Mouse (Mus musculus): Measurements from ENCODE around the gene Palm2. TPM values are rescaled to one million over a fixed set of nuclear protein-coding genes. Genes with fewer than 3 reads are reported as not detected.

The Palm2 gene
- polyA plus RNA-seq, 1 experiment from 2014 or later, result 19.5 TPM

- Histone ChIP-seq H3K9me3 (no peaks in the 10 kb centered on the region), H3K9ac (no peak overlapping the region), H3K4me2 (no peak overlapping the region), H3K27me3 (replicated peaks) (no peaks in the 10 kb centered on the region), H3K4me1 (peaks cover 14% of the 10 kb centered on the region), H3K27ac (peak overlapping the region; percentile 58), H3K4me3 (no peak overlapping the region), H3K36me3 (replicated peaks) (no peaks in the 10 kb centered on the region)
- 10% methylated on average over 4 of the region's 4 CpGs for WGBS
- peak; percentile 88 for ATAC-seq (replicated peaks)
Measured at GRCm38 (mm10) chr4:57660470-57660869, 226.4 kb downstream of the Palm2 start.

- no peak for ATAC-seq (replicated peaks)
- H3K4me3 ChIP-seq, result no peak overlapping the region
- H3K4me2 ChIP-seq, result no peak overlapping the region
- no peaks in the 10 kb centered on the region for H3K9me3 ChIP-seq
- 87% methylated on average over 3 of the region's 3 CpGs for WGBS
- no peak overlapping the region for H3K9ac ChIP-seq
- H3K27me3 ChIP-seq (replicated peaks), result no peaks in the 10 kb centered on the region
- H3K4me1 ChIP-seq, result no peaks in the 10 kb centered on the region; the same call in 1 of the 2 replicates
- no peak overlapping the region for H3K27ac ChIP-seq
- no peaks in the 10 kb centered on the region for H3K36me3 ChIP-seq (replicated peaks)
Measured at GRCm38 (mm10) chr4:57666101-57666500, 232.1 kb downstream of the Palm2 start.

- Histone ChIP-seq H3K9ac (no peak overlapping the region), H3K27me3 (replicated peaks) (no peaks in the 10 kb centered on the region), H3K36me3 (replicated peaks) (no peaks in the 10 kb centered on the region), H3K4me1 (0 out of 2 replicates have a peak, but pooled peaks cover 6% of the 10 kb centered on the region), H3K27ac (no peak overlapping the region), H3K9me3 (no peaks in the 10 kb centered on the region), H3K4me3 (no peak overlapping the region), H3K4me2 (no peak overlapping the region)
- 77% methylated on average over 7 of the region's 7 CpGs for WGBS
- no peak for ATAC-seq (replicated peaks)
Measured at GRCm38 (mm10) chr4:57670813-57671469, 236.9 kb downstream of the Palm2 start.

- H3K4me3 ChIP-seq, result no peak overlapping the region
- H3K4me1 ChIP-seq, result 0 out of 2 replicates have a peak, but pooled peaks cover 6% of the 10 kb centered on the region
- H3K27me3 ChIP-seq (replicated peaks), result no peaks in the 10 kb centered on the region
- H3K4me2 ChIP-seq, result no peak overlapping the region
- 82% methylated on average over 4 of the region's 4 CpGs for WGBS
- no peak overlapping the region for H3K9ac ChIP-seq
- H3K9me3 ChIP-seq, result no peaks in the 10 kb centered on the region
- ATAC-seq (replicated peaks), result no peak
- no peaks in the 10 kb centered on the region for H3K36me3 ChIP-seq (replicated peaks)
- no peak overlapping the region for H3K27ac ChIP-seq
Measured at GRCm38 (mm10) chr4:57672541-57672940, 238.5 kb downstream of the Palm2 start.

GRCm38 (mm10) chr4:57672996-57673906 is 239.2 kb downstream of the Palm2 start:
- Histone ChIP-seq H3K27me3 (replicated peaks) (no peaks in the 10 kb centered on the region), H3K36me3 (replicated peaks) (no peaks in the 10 kb centered on the region), H3K4me1 (0 out of 2 replicates have a peak, but pooled peaks cover 6% of the 10 kb centered on the region), H3K9ac (no peak overlapping the region), H3K27ac (no peak overlapping the region), H3K4me3 (0 out of 2 replicates have a peak overlapping the region, but pooled peaks have one; percentile 10), H3K4me2 (peak overlapping the region; percentile 40), H3K9me3 (no peaks in the 10 kb centered on the region)
- peak; percentile 69 for ATAC-seq (replicated peaks)
- whole genome bisulfite sequencing, result 14% methylated on average over 12 of the region's 12 CpGs

GRCm38 (mm10) chr4:57674351-57674750 is 240.3 kb downstream of the Palm2 start:
- Histone ChIP-seq H3K9ac (no peak overlapping the region), H3K4me3 (no peak overlapping the region), H3K27me3 (replicated peaks) (no peaks in the 10 kb centered on the region), H3K9me3 (no peaks in the 10 kb centered on the region), H3K4me2 (no peak overlapping the region), H3K27ac (no peak overlapping the region), H3K36me3 (replicated peaks) (no peaks in the 10 kb centered on the region), H3K4me1 (0 out of 2 replicates have a peak, but pooled peaks cover 6% of the 10 kb centered on the region)
- 75% methylated on average over 7 of the region's 7 CpGs for WGBS
- ATAC-seq (replicated peaks), result no peak

- no peaks in the 10 kb centered on the region for H3K36me3 ChIP-seq (replicated peaks)
- H3K9me3 ChIP-seq, result no peaks in the 10 kb centered on the region
- H3K4me2 ChIP-seq, result peak overlapping the region; percentile 32
- WGBS, result 3% methylated on average over 13 of the region's 13 CpGs
- H3K4me1 ChIP-seq, result 0 out of 2 replicates have a peak, but pooled peaks cover 6% of the 10 kb centered on the region
- H3K27ac ChIP-seq, result no peak overlapping the region
- no peak overlapping the region for H3K9ac ChIP-seq
- ATAC-seq (replicated peaks), result 0 out of 2 replicates have a peak, but pooled peaks have one; percentile 40
- no peaks in the 10 kb centered on the region for H3K27me3 ChIP-seq (replicated peaks)
- H3K4me3 ChIP-seq, result no peak overlapping the region
Measured at GRCm38 (mm10) chr4:57675387-57675786, 241.3 kb downstream of the Palm2 start.

GRCm38 (mm10) chr4:57677916-57678315 is 243.9 kb downstream of the Palm2 start:
- Histone ChIP-seq H3K4me2 (no peak overlapping the region), H3K27ac (no peak overlapping the region), H3K4me3 (no peak overlapping the region), H3K9ac (no peak overlapping the region), H3K27me3 (replicated peaks) (no peaks in the 10 kb centered on the region), H3K4me1 (peaks cover 6% of the 10 kb centered on the region; the same call in 1 of the 2 replicates), H3K36me3 (replicated peaks) (no peaks in the 10 kb centered on the region), H3K9me3 (no peaks in the 10 kb centered on the region)
- ATAC-seq (replicated peaks), result no peak
- 84% methylated on average over 12 of the region's 12 CpGs for WGBS

GRCm38 (mm10) chr4:57678991-57679457 is 245.0 kb downstream of the Palm2 start:
- Histone ChIP-seq H3K36me3 (replicated peaks) (no peaks in the 10 kb centered on the region), H3K9ac (no peak overlapping the region), H3K27ac (no peak overlapping the region), H3K4me3 (no peak overlapping the region), H3K4me2 (no peak overlapping the region), H3K4me1 (peaks cover 4% of the 10 kb centered on the region; the same call in 1 of the 2 replicates), H3K9me3 (no peaks in the 10 kb centered on the region), H3K27me3 (replicated peaks) (no peaks in the 10 kb centered on the region)
- 88% methylated on average over 9 of the region's 9 CpGs for WGBS
- no peak for ATAC-seq (replicated peaks)

GRCm38 (mm10) chr4:57680186-57680585 is 246.1 kb downstream of the Palm2 start:
- H3K9me3 ChIP-seq, result no peaks in the 10 kb centered on the region
- peaks cover 2% of the 10 kb centered on the region; the same call in 1 of the 2 replicates for H3K4me1 ChIP-seq
- no peak overlapping the region for H3K27ac ChIP-seq
- WGBS, result 52% methylated on average over 12 of the region's 12 CpGs
- H3K4me3 ChIP-seq, result no peak overlapping the region
- H3K27me3 ChIP-seq (replicated peaks), result no peaks in the 10 kb centered on the region
- H3K36me3 ChIP-seq (replicated peaks), result no peaks in the 10 kb centered on the region
- H3K9ac ChIP-seq, result no peak overlapping the region
- no peak for ATAC-seq (replicated peaks)
- no peak overlapping the region for H3K4me2 ChIP-seq

- Histone ChIP-seq H3K36me3 (replicated peaks) (no peaks in the 10 kb centered on the region), H3K9me3 (no peaks in the 10 kb centered on the region), H3K4me1 (no peaks in the 10 kb centered on the region; the same call in 1 of the 2 replicates), H3K4me3 (no peak overlapping the region), H3K27me3 (replicated peaks) (no peaks in the 10 kb centered on the region), H3K4me2 (no peak overlapping the region), H3K27ac (no peak overlapping the region), H3K9ac (no peak overlapping the region)
- 46% methylated on average over 12 of the region's 12 CpGs for WGBS
- 0 out of 2 replicates have a peak, but pooled peaks have one; percentile 17 for ATAC-seq (replicated peaks)
Measured at GRCm38 (mm10) chr4:57681511-57681910, 247.5 kb downstream of the Palm2 start.

- no peaks in the 10 kb centered on the region; the same call in 1 of the 2 replicates for H3K4me1 ChIP-seq
- ATAC-seq (replicated peaks), result no peak
- no peak overlapping the region for H3K4me2 ChIP-seq
- WGBS, result 95% methylated on average over 2 of the region's 2 CpGs
- H3K9me3 ChIP-seq, result no peaks in the 10 kb centered on the region
- H3K36me3 ChIP-seq (replicated peaks), result no peaks in the 10 kb centered on the region
- no peak overlapping the region for H3K27ac ChIP-seq
- H3K27me3 ChIP-seq (replicated peaks), result no peaks in the 10 kb centered on the region
- H3K4me3 ChIP-seq, result no peak overlapping the region
- H3K9ac ChIP-seq, result no peak overlapping the region
Measured at GRCm38 (mm10) chr4:57682341-57682740, 248.3 kb downstream of the Palm2 start.

Data from midbrain, embryonic 15.5 days (tissue).